ENCODE assay signal across 8 mouse cellular contexts in the genomic region with DNA sequence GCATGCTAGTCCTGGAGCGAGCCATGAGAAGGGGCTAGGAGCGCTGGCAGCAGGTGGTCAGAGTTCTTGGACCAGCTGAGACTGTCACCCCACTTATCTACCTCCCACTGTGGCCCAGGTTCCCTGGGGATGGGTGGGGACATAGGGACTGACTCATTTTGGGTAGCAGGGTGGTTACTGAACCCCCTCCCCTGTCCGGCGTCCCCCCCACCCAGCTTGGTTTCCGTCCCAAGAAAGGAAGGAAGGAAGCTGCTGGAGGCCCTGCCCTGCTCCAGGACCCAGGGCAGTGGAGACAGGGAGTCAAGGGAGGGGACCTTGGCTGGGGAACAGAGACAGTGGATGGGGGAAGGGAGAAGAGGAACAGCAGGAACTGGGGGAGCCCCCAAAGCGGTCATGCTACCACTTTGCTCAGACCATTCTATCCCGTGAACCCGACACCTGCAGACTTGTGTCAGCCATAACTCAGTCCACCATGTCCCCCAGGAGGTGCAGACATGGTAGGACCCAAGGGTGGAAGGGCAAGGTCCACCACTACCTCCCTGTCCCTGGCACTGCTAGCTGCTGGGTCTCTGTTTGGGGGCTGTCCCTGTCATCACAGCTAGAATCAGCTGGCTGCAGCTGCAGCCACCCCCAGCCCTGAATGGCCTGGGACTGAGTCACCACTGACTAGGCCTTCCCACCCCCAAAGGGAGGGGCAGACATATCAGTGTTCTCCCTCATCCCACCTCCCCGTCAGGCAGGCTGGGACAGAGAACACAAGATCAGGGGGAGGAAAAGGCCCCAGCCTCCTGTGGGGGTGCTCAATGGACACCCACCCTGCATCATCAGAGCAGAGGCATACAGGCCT. TPM values are rescaled to one million over a fixed set of nuclear protein-coding genes. Genes with fewer than 3 reads are reported as not detected.
DNase-seq lines count a peak whose midpoint lies in the region; ATAC-seq lines count a peak whose summit lies in the region.

No protein-coding gene starts in this region.

- no peak overlapping the region for H3K4me3 ChIP-seq in embryonic facial prominence, embryonic 12.5 days
- no peak overlapping the region for H3K4me3 ChIP-seq in intestine, embryonic 14.5 days (ENCODE audit: low read depth, low read length)
- no peak overlapping the region for H3K4me3 ChIP-seq in liver, embryonic 15.5 days (replicated peaks)

- no peaks in the 10 kb centered on the region for H3K27me3 ChIP-seq in embryonic facial prominence, embryonic 12.5 days
- H3K27me3 ChIP-seq in intestine, embryonic 14.5 days (replicated peaks; ENCODE audit: control insufficient read depth, insufficient read depth, low read length): no peaks in the 10 kb centered on the region
- peaks cover 31% of the 10 kb centered on the region for H3K27me3 ChIP-seq in liver, embryonic 15.5 days

- H3K9me3 ChIP-seq in embryonic facial prominence, embryonic 12.5 days: no peaks in the 10 kb centered on the region
- no peaks in the 10 kb centered on the region for H3K9me3 ChIP-seq in intestine, embryonic 14.5 days (ENCODE audit: control insufficient read depth, low read length)
- no peaks in the 10 kb centered on the region for H3K9me3 ChIP-seq in liver, embryonic 15.5 days (replicated peaks)

- 74% methylated on average over 9 of the region's 9 CpGs for WGBS in embryonic facial prominence, embryonic 12.5 days
- WGBS in intestine, embryonic 14.5 days: 73% methylated on average over 9 of the region's 9 CpGs
- WGBS in liver, embryonic 15.5 days (ENCODE audit: insufficient replicate concordance): 37% methylated on average over 9 of the region's 9 CpGs

- peak; percentile 58 for DNase-seq in adrenal gland, postnatal 10 days
- DNase-seq in adrenal gland, adult 8-10 months: no peak
- no peak for DNase-seq in intestine, embryonic 14.5 days (ENCODE audit: low spot score)
- DNase-seq in right cerebral cortex, postnatal 36 days (ENCODE audit: low spot score in 2 of 2): no peak
- DNase-seq in embryo, embryonic 10.5 days (ENCODE audit: low spot score): no peak

- H3K4me1 ChIP-seq in embryonic facial prominence, embryonic 12.5 days: peaks cover 41% of the 10 kb centered on the region
- H3K4me1 ChIP-seq in intestine, embryonic 14.5 days (replicated peaks; ENCODE audit: control insufficient read depth, insufficient read depth, low read length): peaks cover 23% of the 10 kb centered on the region
- peaks cover 35% of the 10 kb centered on the region for H3K4me1 ChIP-seq in liver, embryonic 15.5 days (replicated peaks)

- H3K4me2 ChIP-seq in embryonic facial prominence, embryonic 12.5 days (replicated peaks): no peak overlapping the region; the same call in 1 of the 2 replicates
- H3K4me2 ChIP-seq in intestine, embryonic 14.5 days (ENCODE audit: low read length): 0 out of 2 replicates have a peak overlapping the region, but pooled peaks have one; percentile 11
- H3K4me2 ChIP-seq in liver, embryonic 15.5 days: no peak overlapping the region

- no peak for ATAC-seq in embryonic facial prominence, embryonic 12.5 days (ENCODE audit: insufficient number of reproducible peaks, insufficient read depth, low FRiP score, low TSS enrichment)
- ATAC-seq in intestine, embryonic 14.5 days (replicated peaks; ENCODE audit: low FRiP score, low TSS enrichment, low read depth): no peak; the same call in 1 of the 2 replicates
- ATAC-seq in liver, embryonic 15.5 days (ENCODE audit: insufficient read depth): peak; percentile 26
- no peak for ATAC-seq in erythroblast, adult 5-6 weeks (replicated peaks; ENCODE audit: low FRiP score, poor library complexity, severe bottlenecking)

- peak overlapping the region; percentile 84 for H3K27ac ChIP-seq in embryonic facial prominence, embryonic 12.5 days
- peak overlapping the region; percentile 77 for H3K27ac ChIP-seq in intestine, embryonic 14.5 days (ENCODE audit: low read depth)
- H3K27ac ChIP-seq in liver, embryonic 15.5 days (replicated peaks): peak overlapping the region; percentile 62

- peaks cover 15% of the 10 kb centered on the region; the same call in 1 of the 2 replicates for H3K36me3 ChIP-seq in embryonic facial prominence, embryonic 12.5 days
- peaks cover 10% of the 10 kb centered on the region for H3K36me3 ChIP-seq in intestine, embryonic 14.5 days (ENCODE audit: control insufficient read depth, insufficient read depth, low read length)
- H3K36me3 ChIP-seq in liver, embryonic 15.5 days (replicated peaks): no peaks in the 10 kb centered on the region

- peak overlapping the region; percentile 42 for H3K9ac ChIP-seq in embryonic facial prominence, embryonic 12.5 days
- no peak overlapping the region for H3K9ac ChIP-seq in intestine, embryonic 14.5 days (ENCODE audit: low read length)
- no peak overlapping the region for H3K9ac ChIP-seq in liver, embryonic 15.5 days

RNA-seq across cellular contexts. Expression of a gene that starts 5.0 kb away (rescaled TPM):
- total RNA-seq in adrenal gland, postnatal 10 days (2021): 10 to 100 TPM; 66.9 to 72.8 TPM
- 10 to 100 TPM; 45.9 to 78.6 (median 73.7) TPM for total RNA-seq in adrenal gland, adult 8-10 months (2022)
- polyA plus RNA-seq in embryonic facial prominence, embryonic 12.5 days (2016; fragmentation: Nextera tagmentation; extraction: Ambion mirVana): 59.6 and 60.6 TPM in 2 replicates
- polyA plus RNA-seq in intestine, embryonic 14.5 days (2014; fragmentation: Nextera tagmentation; extraction: Ambion mirVana): 51.7 and 58.2 TPM in 2 replicates
- polyA plus RNA-seq in liver, embryonic 15.5 days (2015; fragmentation: Nextera tagmentation; extraction: Ambion mirVana): 10.8 and 13.8 TPM in 2 replicates
- 0.38 TPM in 1 of 2 replicates, not detected in the other for total RNA-seq in erythroblast, adult 5-6 weeks (2015; ENCODE audit: low replicate concordance)
- total RNA-seq in erythroblast, adult 5-6 weeks (2017; ENCODE audit: low replicate concordance): 0.56 and 1.8 TPM in 2 replicates

RNA-seq across cellular contexts. Expression of a gene that starts 12.6 kb away (rescaled TPM):
- 10 to 100 TPM in 1 of 2 experiments, 1 to 10 TPM in 1; 6.4 to 11.6 TPM for total RNA-seq in adrenal gland, postnatal 10 days (2021)
- total RNA-seq in adrenal gland, adult 8-10 months (2022): 10 to 100 TPM in 3 of 4 experiments, 1 to 10 TPM in 1; 9.0 to 17.3 (median 12.1) TPM
- 26.2 and 26.9 TPM in 2 replicates for polyA plus RNA-seq in embryonic facial prominence, embryonic 12.5 days (2016; fragmentation: Nextera tagmentation; extraction: Ambion mirVana)
- 18.6 and 22.9 TPM in 2 replicates for polyA plus RNA-seq in intestine, embryonic 14.5 days (2014; fragmentation: Nextera tagmentation; extraction: Ambion mirVana)
- 5.8 and 6.4 TPM in 2 replicates for polyA plus RNA-seq in liver, embryonic 15.5 days (2015; fragmentation: Nextera tagmentation; extraction: Ambion mirVana)
- total RNA-seq in erythroblast, adult 5-6 weeks (2015; ENCODE audit: low replicate concordance): 1.0 TPM in 1 of 2 replicates, not detected in the other
- 0.56 and 0.85 TPM in 2 replicates for total RNA-seq in erythroblast, adult 5-6 weeks (2017; ENCODE audit: low replicate concordance)

RNA-seq across cellular contexts. Expression of a gene that starts 12.7 kb away (rescaled TPM):
- total RNA-seq in adrenal gland, postnatal 10 days (2021): 100 to 1,000 TPM in 1 of 2 experiments, 10 to 100 TPM in 1; 84.9 to 110 TPM
- 100 to 1,000 TPM in 3 of 4 experiments, 10 to 100 TPM in 1; 79.2 to 135 (median 111) TPM for total RNA-seq in adrenal gland, adult 8-10 months (2022)
- 72.8 and 82.0 TPM in 2 replicates for polyA plus RNA-seq in embryonic facial prominence, embryonic 12.5 days (2016; fragmentation: Nextera tagmentation; extraction: Ambion mirVana)
- polyA plus RNA-seq in intestine, embryonic 14.5 days (2014; fragmentation: Nextera tagmentation; extraction: Ambion mirVana): 55.8 and 59.3 TPM in 2 replicates
- 18.8 and 21.4 TPM in 2 replicates for polyA plus RNA-seq in liver, embryonic 15.5 days (2015; fragmentation: Nextera tagmentation; extraction: Ambion mirVana)
- 16.3 and 75.9 TPM in 2 replicates for total RNA-seq in erythroblast, adult 5-6 weeks (2015; ENCODE audit: low replicate concordance)
- total RNA-seq in erythroblast, adult 5-6 weeks (2017; ENCODE audit: low replicate concordance): 8.6 and 9.0 TPM in 2 replicates

RNA-seq across cellular contexts. Expression of a gene that starts 13.2 kb away (rescaled TPM):
- not detected for total RNA-seq in adrenal gland, postnatal 10 days (2021)
- not detected for total RNA-seq in adrenal gland, adult 8-10 months (2022)
- polyA plus RNA-seq in embryonic facial prominence, embryonic 12.5 days (2016; fragmentation: Nextera tagmentation; extraction: Ambion mirVana): 0.35 and 0.76 TPM in 2 replicates
- polyA plus RNA-seq in intestine, embryonic 14.5 days (2014; fragmentation: Nextera tagmentation; extraction: Ambion mirVana): not detected in 2 replicates
- 0.30 TPM in 1 of 2 replicates, not detected in the other for polyA plus RNA-seq in liver, embryonic 15.5 days (2015; fragmentation: Nextera tagmentation; extraction: Ambion mirVana)
- not detected in 2 replicates for total RNA-seq in erythroblast, adult 5-6 weeks (2015; ENCODE audit: low replicate concordance)
- total RNA-seq in erythroblast, adult 5-6 weeks (2017; ENCODE audit: low replicate concordance): not detected in 2 replicates

RNA-seq across cellular contexts. Expression of a gene that starts 24.4 kb away (rescaled TPM):
- total RNA-seq in adrenal gland, postnatal 10 days (2021): 10 to 100 TPM; 38.9 to 42.2 TPM
- 10 to 100 TPM; 44.9 to 59.4 (median 50.8) TPM for total RNA-seq in adrenal gland, adult 8-10 months (2022)
- 23.5 and 25.4 TPM in 2 replicates for polyA plus RNA-seq in embryonic facial prominence, embryonic 12.5 days (2016; fragmentation: Nextera tagmentation; extraction: Ambion mirVana)
- 28.0 and 30.6 TPM in 2 replicates for polyA plus RNA-seq in intestine, embryonic 14.5 days (2014; fragmentation: Nextera tagmentation; extraction: Ambion mirVana)
- 9.9 and 12.5 TPM in 2 replicates for polyA plus RNA-seq in liver, embryonic 15.5 days (2015; fragmentation: Nextera tagmentation; extraction: Ambion mirVana)
- total RNA-seq in erythroblast, adult 5-6 weeks (2015; ENCODE audit: low replicate concordance): 3.7 and 7.9 TPM in 2 replicates
- 4.0 and 4.3 TPM in 2 replicates for total RNA-seq in erythroblast, adult 5-6 weeks (2017; ENCODE audit: low replicate concordance)

Comparison
In these comparisons a context has a peak if more than half of its experiments do, and no peak if none do; other contexts are left out.
1. RNA of a gene that starts 5.0 kb away (total RNA-seq): 45.9 to 78.6 TPM in adrenal gland, adult 8-10 months and 66.9 to 72.8 TPM in adrenal gland, postnatal 10 days; 0.38 to 1.8 TPM in erythroblast, adult 5-6 weeks; every median in the first group is over 10 times any median in the second.
2. Peak in every context shown above with its lines, with median percentiles within 50 percentile points of each other: H3K27ac ChIP-seq.